Mouse (Mus musculus) MEL (cell line): ENCODE data around the gene Ccnd1.

Source experiments
- CTCF ChIP-seq, 3 experiments: IDR thresholded peaks in 2 of 3; conservative IDR thresholded peaks in 1 of 3; 2 replicates each; pipeline ENCODE4 v1.5.1; 2011 to 2012; ENCODE audit warnings: low read length in 3 of 3, low read depth in 2 of 3, mild to moderate bottlenecking in 2 of 3, improper control_type of control experiment in 1 of 3, inconsistent platforms in 1 of 3, mixed read lengths in 1 of 3, moderate library complexity in 1 of 3; ENCODE audit not compliant: control insufficient read depth in 1 of 3, insufficient read depth in 1 of 3, poor library complexity in 1 of 3, severe bottlenecking in 1 of 3
- POLR2A ChIP-seq, 2 experiments: IDR thresholded peaks; 2 replicates each; pipeline ENCODE4 v1.6.1; 2011 to 2012; ENCODE audit warnings: low read length in 2 of 2, mild to moderate bottlenecking in 2 of 2, control low read depth in 1 of 2, improper control_type of control experiment in 1 of 2, low read depth in 1 of 2, moderate library complexity in 1 of 2; ENCODE audit not compliant: control insufficient read depth in 1 of 2, insufficient read depth in 1 of 2, poor library complexity in 1 of 2
- TAL1 ChIP-seq: IDR thresholded peaks from 2 replicates; pipeline ENCODE4 v1.6.1; 2012; ENCODE audit warnings: mild to moderate bottlenecking, inconsistent platforms, low read length, moderate library complexity, mixed read lengths

- TF ChIP-seq TAL1 (no peak), POLR2A (IDR thresholded peaks at IDR 0.05; ENCODE audit: control insufficient read depth in 1 of 2, insufficient read depth in 1 of 2, low read depth in 1 of 2, low read length in 2 of 2, poor library complexity in 1 of 2) (no peak), CTCF (IDR thresholded peaks at IDR 0.05 in 2 of 3, conservative IDR thresholded peaks at IDR 0.05 in 1 of 3; ENCODE audit: control insufficient read depth in 1 of 3, insufficient read depth in 1 of 3, low read depth in 2 of 3, low read length in 3 of 3, poor library complexity in 1 of 3, severe bottlenecking in 1 of 3) (no peak)
Measured at GRCm38 (mm10) chr7:144941242-144941831, 1.6 kb upstream of the Ccnd1 start.
